Mouse (Mus musculus): ENCODE results near the gene Olfr140. TPM values are rescaled to one million over a fixed set of nuclear protein-coding genes. Genes with fewer than 3 reads are reported as not detected.

The Olfr140 gene
- total RNA-seq (2014; fragmentation: Nextera tagmentation) (not detected in 2 replicates), total RNA-seq (2017) (not detected in 2 replicates)

DNA sequence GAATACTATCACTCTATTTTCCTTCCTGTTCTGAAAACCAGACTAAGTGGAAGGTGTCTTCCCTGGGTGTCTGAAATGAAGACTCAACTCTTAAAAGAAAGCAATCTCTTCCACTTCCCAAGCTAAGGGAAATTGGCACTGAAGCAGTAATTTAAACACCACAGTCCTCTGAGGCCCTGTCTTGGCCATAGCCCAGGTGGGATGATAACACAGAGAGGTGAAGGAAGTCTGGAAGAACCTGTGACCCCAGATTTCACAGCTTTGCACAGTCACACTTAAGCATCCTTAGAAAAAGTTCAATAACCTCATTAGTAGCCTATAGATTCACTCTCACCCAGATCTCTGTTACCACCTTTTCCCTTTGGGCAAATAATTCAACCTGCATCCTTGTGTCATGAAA lies at the start of gene Olfr140:
Gene Olfr140, minus strand, starts transcription at position 101 of the 400 bp plus-strand sequence.
- no peak for ATAC-seq (replicated peaks; ENCODE audit: poor library complexity, severe bottlenecking)

DNA sequence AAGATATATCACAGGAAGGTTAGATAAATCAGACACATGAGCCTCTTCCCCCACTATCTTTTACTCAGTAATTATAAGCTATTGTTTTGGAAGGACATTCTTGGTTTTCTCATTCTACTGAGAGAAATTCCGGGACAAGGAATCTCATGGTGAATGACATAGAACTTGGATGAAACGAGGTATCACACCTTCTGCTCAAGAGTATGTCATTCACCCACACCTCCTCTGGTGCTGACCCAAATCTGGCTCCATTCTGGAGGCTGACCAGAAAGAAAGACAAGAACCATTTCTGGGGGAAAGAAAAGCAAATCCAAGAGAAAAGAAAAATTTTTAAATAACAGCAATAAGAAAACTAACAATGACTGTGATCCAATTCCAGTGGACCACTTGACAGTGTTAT lies 6.7 kb upstream of the Olfr140 start:
- no peak for ATAC-seq (replicated peaks; ENCODE audit: poor library complexity, severe bottlenecking)

DNA sequence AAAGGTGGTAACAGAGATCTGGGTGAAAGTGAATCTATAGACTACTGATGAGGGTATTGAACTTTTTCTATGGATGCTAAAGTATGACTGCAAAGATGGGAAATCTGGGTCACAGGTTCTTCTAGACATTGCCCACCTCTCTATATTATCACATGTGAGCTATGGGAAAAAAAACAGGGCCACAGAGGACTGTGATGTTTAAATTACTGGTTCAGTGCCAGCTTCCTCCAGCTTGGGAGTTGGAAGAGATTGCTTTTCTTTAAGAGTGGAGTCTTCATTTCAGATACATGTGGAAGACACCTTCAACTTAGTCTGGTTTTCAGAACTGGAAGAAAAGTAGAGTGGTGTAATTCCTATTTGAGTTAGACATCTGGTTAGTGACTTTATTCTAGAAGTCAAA lies 28.4 kb downstream of the Olfr140 start, which contains the start of gene Olfr1265:
Gene Olfr1265, plus strand, starts transcription at position 301 of the 400 bp plus-strand sequence.
- no peak for ATAC-seq (replicated peaks; ENCODE audit: poor library complexity, severe bottlenecking)

DNA sequence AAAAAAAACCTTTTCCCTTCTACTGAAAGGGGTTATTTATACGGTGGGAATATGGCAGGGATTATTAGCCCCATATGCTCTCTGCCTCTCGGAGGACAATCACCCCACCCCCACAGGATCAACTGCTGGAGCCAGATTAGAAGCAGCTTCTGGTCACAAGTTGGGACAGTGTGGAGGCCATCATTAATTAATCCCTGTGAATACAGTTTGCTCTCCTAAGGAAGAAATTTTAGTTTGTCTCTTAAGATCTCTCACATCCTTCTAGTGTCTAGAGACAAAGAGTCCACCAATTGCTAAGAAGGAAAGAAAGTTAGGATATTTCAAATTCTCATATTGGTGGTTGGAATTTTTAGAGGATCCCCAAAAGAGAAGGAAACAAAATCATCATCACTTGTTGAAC lies 37.9 kb downstream of the Olfr140 start, which contains the start of gene Olfr1264:
Gene Olfr1264, minus strand, starts transcription at position 101 of the 400 bp plus-strand sequence.
- ATAC-seq (replicated peaks; ENCODE audit: poor library complexity, severe bottlenecking), result no peak

GRCm38 (mm10) chr2:90011831-90012230 lies 51.6 kb downstream of the Olfr140 start, which contains the start of gene Olfr1263:
Olfr1263 (plus strand) TSS chr2:90012131.
- ATAC-seq (replicated peaks; ENCODE audit: poor library complexity, severe bottlenecking), result no peak

DNA sequence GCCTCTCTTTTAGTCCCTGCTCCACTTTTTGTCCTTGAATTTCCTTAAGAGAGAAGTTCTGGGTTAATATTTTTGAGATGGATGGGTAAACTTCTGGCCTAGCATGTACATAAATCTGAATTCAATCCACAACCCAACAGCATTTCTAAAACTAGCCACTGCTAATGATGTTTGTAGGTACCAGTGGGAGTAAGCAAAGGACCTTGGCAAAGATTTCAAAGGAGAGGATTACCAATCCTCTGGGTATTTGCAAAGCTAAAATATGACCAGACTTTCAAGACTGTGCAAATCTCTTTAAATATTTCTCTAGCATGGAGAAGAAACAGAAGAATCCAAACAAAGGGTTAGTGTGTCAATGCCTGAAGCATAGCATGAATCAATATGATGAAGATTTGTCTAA lies 63.5 kb downstream of the Olfr140 start, which contains the start of gene Olfr1262:
Gene Olfr1262, plus strand, starts transcription at position 301 of the 400 bp plus-strand sequence.
- no peak for ATAC-seq (replicated peaks; ENCODE audit: poor library complexity, severe bottlenecking)

Other genes starting within 250 kb of the Olfr140 start
- gene Olfr1256, start 222.0 kb downstream of the Olfr140 start, total RNA-seq (2014; fragmentation: Nextera tagmentation), result not detected in 2 replicates
- not detected in 2 replicates for gene Olfr1256, start 222.0 kb downstream of the Olfr140 start, total RNA-seq (2017)
- gene Olfr48, start 215.4 kb downstream of the Olfr140 start, total RNA-seq (2014; fragmentation: Nextera tagmentation), result not detected in 2 replicates
- gene Olfr48, start 215.4 kb downstream of the Olfr140 start, total RNA-seq (2017), result not detected in 2 replicates
- gene Olfr1257, start 185.2 kb downstream of the Olfr140 start, total RNA-seq (2014; fragmentation: Nextera tagmentation), result not detected in 2 replicates
- not detected in 2 replicates for gene Olfr1257, start 185.2 kb downstream of the Olfr140 start, total RNA-seq (2017)
- gene Olfr1258, start 136.3 kb downstream of the Olfr140 start, total RNA-seq (2014; fragmentation: Nextera tagmentation), result not detected in 2 replicates
- gene Olfr1258, start 136.3 kb downstream of the Olfr140 start, total RNA-seq (2017), result not detected in 2 replicates
- not detected in 2 replicates for gene Olfr1259, start 114.9 kb downstream of the Olfr140 start, total RNA-seq (2014; fragmentation: Nextera tagmentation)
- not detected in 2 replicates for gene Olfr1259, start 114.9 kb downstream of the Olfr140 start, total RNA-seq (2017)
- gene Olfr1260, start 89.3 kb downstream of the Olfr140 start, total RNA-seq (2014; fragmentation: Nextera tagmentation), result not detected in 2 replicates
- gene Olfr1260, start 89.3 kb downstream of the Olfr140 start, total RNA-seq (2017), result not detected in 2 replicates
- gene Olfr1261, start 72.4 kb downstream of the Olfr140 start, total RNA-seq (2014; fragmentation: Nextera tagmentation), result not detected in 2 replicates
- gene Olfr1261, start 72.4 kb downstream of the Olfr140 start, total RNA-seq (2017), result not detected in 2 replicates
- gene Olfr1262, start 63.4 kb downstream of the Olfr140 start, total RNA-seq (2014; fragmentation: Nextera tagmentation), result not detected in 2 replicates
- not detected in 2 replicates for gene Olfr1262, start 63.4 kb downstream of the Olfr140 start, total RNA-seq (2017)
- gene Olfr1263, start 51.5 kb downstream of the Olfr140 start, total RNA-seq (2014; fragmentation: Nextera tagmentation), result not detected in 2 replicates
- not detected in 2 replicates for gene Olfr1263, start 51.5 kb downstream of the Olfr140 start, total RNA-seq (2017)
- not detected in 2 replicates for gene Olfr1264, start 38.0 kb downstream of the Olfr140 start, total RNA-seq (2014; fragmentation: Nextera tagmentation)
- not detected in 2 replicates for gene Olfr1264, start 38.0 kb downstream of the Olfr140 start, total RNA-seq (2017)
- gene Olfr1265, start 28.3 kb downstream of the Olfr140 start, total RNA-seq (2014; fragmentation: Nextera tagmentation), result not detected in 2 replicates
- not detected in 2 replicates for gene Olfr1265, start 28.3 kb downstream of the Olfr140 start, total RNA-seq (2017)
- gene Olfr1269, start 57.8 kb upstream of the Olfr140 start, total RNA-seq (2014; fragmentation: Nextera tagmentation), result not detected in 2 replicates
- not detected in 2 replicates for gene Olfr1269, start 57.8 kb upstream of the Olfr140 start, total RNA-seq (2017)
- gene Olfr32, start 78.7 kb upstream of the Olfr140 start, total RNA-seq (2014; fragmentation: Nextera tagmentation), result not detected in 2 replicates
- gene Olfr32, start 78.7 kb upstream of the Olfr140 start, total RNA-seq (2017), result not detected in 2 replicates
- not detected in 2 replicates for gene Olfr1270, start 89.5 kb upstream of the Olfr140 start, total RNA-seq (2014; fragmentation: Nextera tagmentation)
- not detected in 2 replicates for gene Olfr1270, start 89.5 kb upstream of the Olfr140 start, total RNA-seq (2017)
- not detected in 2 replicates for gene Olfr1506, start 160.9 kb upstream of the Olfr140 start, total RNA-seq (2014; fragmentation: Nextera tagmentation)
- gene Olfr1506, start 160.9 kb upstream of the Olfr140 start, total RNA-seq (2017), result not detected in 2 replicates
- not detected in 2 replicates for gene Olfr142, start 194.0 kb upstream of the Olfr140 start, total RNA-seq (2014; fragmentation: Nextera tagmentation)
- not detected in 2 replicates for gene Olfr142, start 194.0 kb upstream of the Olfr140 start, total RNA-seq (2017)
- not detected in 2 replicates for gene Olfr1271, start 207.4 kb upstream of the Olfr140 start, total RNA-seq (2014; fragmentation: Nextera tagmentation)
- not detected in 2 replicates for gene Olfr1271, start 207.4 kb upstream of the Olfr140 start, total RNA-seq (2017)
- not detected in 2 replicates for gene Olfr1272, start 229.2 kb upstream of the Olfr140 start, total RNA-seq (2014; fragmentation: Nextera tagmentation)
- not detected in 2 replicates for gene Olfr1272, start 229.2 kb upstream of the Olfr140 start, total RNA-seq (2017)